Mouse (Mus musculus) testis, adult 2 months (tissue): Measurements from ENCODE around the gene Sowaha. TPM values are rescaled to one million over a fixed set of nuclear protein-coding genes. Genes with fewer than 3 reads are reported as not detected.

Experiments
- H3K27ac ChIP-seq: fragments of 200-500 bp; 2 replicates; pipeline ENCODE4 v1.5.1; 2012; ENCODE audit warnings: low read depth, low read length; ENCODE audit not compliant: control insufficient read depth, insufficient read depth
- H3K27me3 ChIP-seq: fragments of 200-500 bp; 2 replicates; pipeline ENCODE4 v1.6.1; 2012; ENCODE audit warnings: mild to moderate bottlenecking, low read length, moderate library complexity; ENCODE audit not compliant: control insufficient read depth, insufficient read depth
- H3K36me3 ChIP-seq: fragments of 200-500 bp; 2 replicates; pipeline ENCODE4 v1.6.1; 2012; ENCODE audit warnings: mild to moderate bottlenecking, low read length; ENCODE audit not compliant: control insufficient read depth, insufficient read depth
- H3K4me1 ChIP-seq: fragments of 200-500 bp; 2 replicates; pipeline ENCODE4 v1.6.1; 2012; ENCODE audit warnings: low read length; ENCODE audit not compliant: control insufficient read depth, insufficient read depth
- H3K4me3 ChIP-seq: fragments of 200-500 bp; 2 replicates; pipeline ENCODE4 v1.5.1; 2012; ENCODE audit warnings: low read depth, mild to moderate bottlenecking, low read length, moderate library complexity, mixed read lengths; ENCODE audit not compliant: control insufficient read depth
- CTCF ChIP-seq: fragments of 200-500 bp; IDR thresholded peaks from 2 replicates; pipeline ENCODE4 v1.5.1; 2012; ENCODE audit warnings: low read depth, mild to moderate bottlenecking, inconsistent platforms, low read length, moderate library complexity; ENCODE audit not compliant: control insufficient read depth, insufficient read depth, insufficient replicate concordance
- POLR2A ChIP-seq: fragments of 200-500 bp; IDR thresholded peaks from 2 replicates; pipeline ENCODE4 v1.6.1; 2012; ENCODE audit warnings: low read depth, mild to moderate bottlenecking, inconsistent platforms, low read length, moderate library complexity; ENCODE audit not compliant: control insufficient read depth
- polyA plus RNA-seq: library from polyadenylated mRNA; depleted of rRNA; stranded (reverse); fragments of >200 nt; gene quantifications from 2 replicates; pipeline ENCODE4 v1.2.3, GENCODE M21; 2012

The Sowaha gene
- polyA plus RNA-seq, 1 experiment: 0.10 TPM

DNA sequence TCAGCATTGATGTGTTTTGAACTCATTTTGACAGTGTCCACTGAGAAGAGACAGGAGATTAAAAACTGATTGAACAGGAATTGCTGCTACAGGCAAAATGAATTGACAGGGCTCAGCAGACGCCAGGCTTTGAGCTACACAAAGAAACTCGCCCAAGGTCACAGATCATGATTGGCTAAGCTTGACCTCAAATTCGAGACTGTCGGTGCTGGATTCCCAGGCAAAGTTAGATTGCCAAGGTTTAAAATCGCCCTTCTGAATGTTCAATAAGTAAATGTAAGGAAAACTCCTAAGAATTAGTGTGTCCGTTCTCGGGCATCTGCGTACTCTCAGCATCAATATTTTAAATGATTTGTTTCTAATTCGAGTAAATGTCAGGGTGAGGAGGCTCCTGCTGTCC is 9.3 kb upstream of the Sowaha start:
- H3K27me3 ChIP-seq: no peaks in the 10 kb centered on the region
- H3K4me3 ChIP-seq: no peak overlapping the region
- no peak for TF ChIP-seq CTCF
- TF ChIP-seq POLR2A: no peak
- no peaks in the 10 kb centered on the region; the same call in 1 of the 2 replicates for H3K4me1 ChIP-seq
- no peaks in the 10 kb centered on the region for H3K36me3 ChIP-seq
- no peak overlapping the region for H3K27ac ChIP-seq

DNA sequence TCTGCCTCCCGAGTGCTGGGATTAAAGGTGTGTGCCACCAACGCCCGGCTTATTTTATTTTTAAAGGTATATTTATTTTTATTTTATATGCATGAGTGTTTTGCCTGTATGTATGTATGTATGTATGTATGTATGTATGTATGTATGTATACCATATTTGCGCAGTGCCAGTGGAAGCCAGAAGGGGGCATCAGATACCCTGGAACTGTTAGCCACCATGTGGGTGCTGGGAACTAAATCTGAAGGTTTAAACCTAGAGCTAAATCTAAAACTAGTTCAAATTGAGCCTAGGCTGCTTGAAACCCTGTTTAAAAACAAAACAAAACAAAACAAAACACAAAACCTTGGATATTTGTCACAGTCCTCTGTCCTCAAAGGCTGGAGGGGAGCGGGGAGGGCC is 8.9 kb upstream of the Sowaha start:
- no peak overlapping the region for H3K27ac ChIP-seq
- TF ChIP-seq CTCF (no peak), POLR2A (no peak)
- no peaks in the 10 kb centered on the region for H3K27me3 ChIP-seq
- no peaks in the 10 kb centered on the region for H3K36me3 ChIP-seq
- no peaks in the 10 kb centered on the region; the same call in 1 of the 2 replicates for H3K4me1 ChIP-seq
- H3K4me3 ChIP-seq: no peak overlapping the region

DNA sequence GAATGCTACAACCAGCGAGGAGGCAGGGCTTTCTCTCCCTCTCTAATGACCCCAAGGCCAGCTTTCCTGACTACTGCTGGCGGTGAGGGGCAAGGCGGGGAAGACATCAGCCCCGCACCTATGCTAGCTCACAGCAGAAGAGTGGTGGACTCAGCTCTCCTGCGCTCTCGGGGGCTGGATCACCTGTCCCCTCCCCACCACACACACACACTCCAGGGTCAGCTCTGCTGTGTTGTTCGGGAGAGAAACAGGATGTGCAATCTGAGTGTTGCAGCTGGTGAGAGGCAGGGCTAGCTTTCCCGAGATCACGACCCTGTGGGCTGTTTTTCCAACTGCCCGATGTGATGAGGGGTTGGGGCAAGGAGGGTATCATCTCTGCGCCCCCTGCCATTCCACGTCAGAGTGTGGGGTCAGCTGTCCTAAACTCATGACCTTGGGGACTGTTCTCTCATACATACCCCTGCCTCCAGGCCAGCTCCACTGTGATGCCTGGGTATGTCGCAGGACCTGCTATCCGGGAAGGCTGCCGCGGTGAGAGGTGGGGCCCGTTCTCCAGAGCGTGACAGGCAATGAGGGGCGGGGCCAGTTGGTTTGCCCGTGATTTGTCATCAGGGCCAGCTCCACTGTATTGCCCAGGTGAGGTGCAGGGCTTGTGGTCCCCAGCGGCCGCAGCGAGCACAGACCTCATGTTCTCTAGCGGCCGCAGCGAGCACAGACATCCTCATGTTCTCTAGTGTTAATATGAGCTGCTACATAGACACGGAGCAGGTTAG is 6.9 kb upstream of the Sowaha start:
- H3K27ac ChIP-seq: no peak overlapping the region
- no peak for TF ChIP-seq POLR2A
- no peak for TF ChIP-seq CTCF
- peak overlapping the region; percentile 19 for H3K4me3 ChIP-seq
- H3K4me1 ChIP-seq: no peaks in the 10 kb centered on the region; the same call in 1 of the 2 replicates
- H3K27me3 ChIP-seq: no peaks in the 10 kb centered on the region
- H3K36me3 ChIP-seq: no peaks in the 10 kb centered on the region

DNA sequence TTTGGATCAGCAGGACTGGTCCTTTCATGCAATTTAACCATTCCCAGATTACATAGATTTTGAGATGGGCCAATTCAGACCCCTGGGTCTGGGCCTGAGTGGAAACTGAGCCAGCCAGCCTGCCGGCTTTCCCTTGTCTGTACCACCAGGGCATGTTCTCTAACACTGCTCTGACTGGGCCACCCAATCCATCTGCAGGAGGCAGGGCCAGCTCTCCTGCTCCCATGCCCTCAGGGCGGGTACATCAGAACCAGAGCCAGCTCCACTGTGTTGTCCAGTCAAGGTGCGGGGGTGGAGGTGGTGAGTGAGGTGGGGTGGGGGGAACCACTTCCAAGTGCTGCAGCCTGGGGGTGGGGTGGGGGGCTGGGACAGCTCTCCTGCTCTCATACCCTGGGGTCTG is 6.3 kb upstream of the Sowaha start:
- Histone ChIP-seq H3K27me3 (no peaks in the 10 kb centered on the region), H3K4me3 (no peak overlapping the region), H3K27ac (no peak overlapping the region), H3K4me1 (no peaks in the 10 kb centered on the region; the same call in 1 of the 2 replicates), H3K36me3 (no peaks in the 10 kb centered on the region)
- TF ChIP-seq CTCF (no peak), POLR2A (no peak)

DNA sequence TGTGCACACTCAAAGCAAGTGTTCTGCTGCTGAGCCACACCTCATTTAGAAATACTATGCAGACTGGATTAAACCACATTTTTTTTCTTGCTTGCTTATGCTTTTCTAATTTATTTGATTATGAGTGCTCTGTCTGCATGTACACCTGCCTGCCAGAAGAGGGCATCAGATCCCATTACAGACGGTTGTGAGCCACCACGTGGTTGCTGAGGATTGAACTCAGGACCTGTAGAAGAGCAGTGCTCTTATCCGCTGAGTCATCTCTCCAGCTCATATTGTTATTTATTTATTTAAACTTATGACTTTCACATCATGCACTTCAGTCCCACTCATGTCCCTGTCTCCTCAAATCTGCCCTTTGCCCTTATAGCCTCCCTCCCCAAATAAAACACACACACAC is 5.6 kb upstream of the Sowaha start:
- Histone ChIP-seq H3K27me3 (no peaks in the 10 kb centered on the region), H3K27ac (no peak overlapping the region)

DNA sequence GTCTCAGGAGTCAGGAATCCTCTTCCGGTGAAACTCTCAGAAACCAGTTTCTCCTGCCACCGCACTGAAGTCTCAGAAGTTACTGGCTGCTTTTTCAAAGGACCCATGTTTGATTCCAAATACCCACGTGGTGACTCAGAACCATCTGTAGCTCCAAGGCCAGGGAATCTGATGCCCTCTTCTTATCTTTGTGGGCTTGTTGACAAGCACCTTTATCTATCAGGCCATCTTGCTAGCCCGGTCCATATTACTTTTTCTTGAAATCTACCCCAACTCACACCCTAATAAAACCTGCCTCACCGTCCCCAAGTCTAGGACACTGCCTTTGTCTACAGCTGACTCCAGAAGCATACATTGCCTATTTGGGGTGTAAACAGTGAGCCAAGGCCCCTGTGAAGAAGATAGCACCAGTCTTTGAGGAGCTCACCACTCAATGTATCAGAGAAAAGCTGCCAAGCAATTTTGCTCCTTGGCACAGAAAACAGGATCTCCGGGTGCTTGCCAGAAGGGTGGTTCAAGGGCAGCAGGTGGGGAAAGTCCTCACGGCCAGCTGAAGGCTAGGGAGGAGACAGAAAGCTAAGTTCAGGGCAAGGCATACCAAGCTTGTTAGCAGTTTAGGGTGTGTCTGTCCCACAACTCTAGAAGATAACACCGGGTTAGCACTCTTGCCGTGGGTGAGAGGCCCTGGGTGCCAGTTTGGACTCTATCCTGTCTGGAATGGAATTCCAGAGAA is 3.3 kb upstream of the Sowaha start:
- Histone ChIP-seq H3K27me3 (no peaks in the 10 kb centered on the region), H3K36me3 (no peaks in the 10 kb centered on the region), H3K27ac (no peak overlapping the region), H3K4me1 (peaks cover 7% of the 10 kb centered on the region), H3K4me3 (no peak overlapping the region)
- TF ChIP-seq CTCF (no peak), POLR2A (no peak)

More for the DNA sequence above, 5.6 kb upstream of the Sowaha start:
- Histone ChIP-seq H3K36me3 (no peaks in the 10 kb centered on the region), H3K4me1 (no peaks in the 10 kb centered on the region; the same call in 1 of the 2 replicates), H3K4me3 (no peak overlapping the region)
- TF ChIP-seq CTCF (peak; percentile 24; the same call in 1 of the 2 replicates), POLR2A (no peak)

DNA sequence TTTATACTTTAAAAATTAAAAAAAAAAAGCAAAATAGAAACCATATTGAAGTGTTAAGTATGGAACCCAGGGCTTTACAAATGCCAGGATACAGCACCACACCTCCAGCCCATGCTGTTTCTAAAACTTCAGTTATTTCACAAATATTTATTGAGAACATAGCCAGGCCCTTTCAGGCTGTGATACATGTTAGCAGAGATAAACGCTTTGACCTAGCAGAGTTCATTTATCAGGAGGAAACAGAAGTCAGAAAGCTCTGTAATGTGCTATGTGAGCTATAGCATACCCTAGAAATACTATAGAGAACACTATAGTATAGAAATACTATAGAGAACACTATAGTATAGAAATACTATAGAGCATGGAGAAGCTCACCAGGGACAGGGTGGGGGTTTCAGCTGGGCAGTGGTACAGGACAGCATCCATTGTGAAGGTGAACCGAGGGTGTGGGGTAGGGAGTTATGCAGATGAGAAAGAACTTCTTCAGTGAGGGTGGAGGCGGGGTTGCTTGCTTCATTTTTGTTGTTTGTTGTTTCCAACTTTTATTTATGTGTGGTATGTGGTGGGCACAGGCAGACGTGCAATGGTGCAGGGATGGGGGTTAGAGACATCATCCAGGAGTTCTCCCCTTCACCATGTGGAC is 1.1 kb upstream of the Sowaha start:
- no peaks in the 10 kb centered on the region for H3K27me3 ChIP-seq
- H3K4me1 ChIP-seq: peaks cover 7% of the 10 kb centered on the region
- TF ChIP-seq CTCF (no peak), POLR2A (no peak)
- H3K27ac ChIP-seq: no peak overlapping the region
- no peak overlapping the region for H3K4me3 ChIP-seq
- no peaks in the 10 kb centered on the region for H3K36me3 ChIP-seq
